14 mouse cellular contexts compared by ENCODE assay signal in genomic region chr3:85518668-85519067, GRCm38 (mm10). TPM values are rescaled to one million over a fixed set of nuclear protein-coding genes. Genes with fewer than 3 reads are reported as not detected.
A peak's percentile ranks its signal among the peaks of the same experiment; 100 is the strongest.
DNase-seq lines count a peak whose midpoint lies in the region; ATAC-seq lines count a peak whose summit lies in the region.
"Had no signal": no experiment of that assay in that cellular context is flagged by ENCODE, and none has a peak within 500 bp of the region (broad histone marks: within the 10 kb centered on the region; RNA-seq: fewer than 3 reads in every experiment).

No protein-coding gene starts in this region.

- H3K4me3 ChIP-seq in heart, embryonic 14.5 days (ENCODE audit: control insufficient read depth in 1 of 2, insufficient read depth in 1 of 2, low read depth in 1 of 2, low read length in 2 of 2) = no peak overlapping the region
- H3K4me3 ChIP-seq: liver, embryonic 13.5 days had no signal

- no peak overlapping the region for H3K9ac ChIP-seq in heart, embryonic 14.5 days (ENCODE audit: low read length)
- H3K9ac ChIP-seq: forebrain, postnatal 0 days; liver, embryonic 13.5 days had no signal

- 31% methylated on average over 8 of the region's 8 CpGs for WGBS in heart, embryonic 14.5 days

- H3K36me3 ChIP-seq in heart, embryonic 14.5 days (ENCODE audit: control insufficient read depth, insufficient read depth, low read length) = no peaks in the 10 kb centered on the region
- H3K36me3 ChIP-seq: liver, embryonic 13.5 days had no signal

- peak; percentile 33; the same call in 1 of the 2 replicates for ATAC-seq in heart, embryonic 14.5 days (ENCODE audit: insufficient number of reproducible peaks, insufficient read depth, low FRiP score, low read depth)
- ATAC-seq: forebrain, postnatal 0 days had no signal

- H3K9me3 ChIP-seq in heart, embryonic 14.5 days (ENCODE audit: control insufficient read depth, low read length) = no peaks in the 10 kb centered on the region
- H3K9me3 ChIP-seq: liver, embryonic 13.5 days had no signal

- peak overlapping the region; percentile 83 to 98 for H3K27ac ChIP-seq in heart, embryonic 14.5 days (replicated peaks in 1 of 2; ENCODE audit: control insufficient read depth in 1 of 2, insufficient read depth in 1 of 2, low read depth in 2 of 2, low read length in 2 of 2)
- H3K27ac ChIP-seq: liver, embryonic 13.5 days had no signal

- H3K4me2 ChIP-seq in heart, embryonic 14.5 days (ENCODE audit: low read length) = 0 out of 2 replicates have a peak overlapping the region, but pooled peaks have one; percentile 1
- H3K4me2 ChIP-seq: liver, embryonic 13.5 days; midbrain, embryonic 11.5 days had no signal

- no peaks in the 10 kb centered on the region for H3K27me3 ChIP-seq in heart, embryonic 14.5 days (ENCODE audit: control insufficient read depth, insufficient read depth, low read length)
- H3K27me3 ChIP-seq: CH12.LX; liver, embryonic 13.5 days had no signal

- peaks cover 29 to 40% of the 10 kb centered on the region in 2 experiments for H3K4me1 ChIP-seq in heart, embryonic 14.5 days (ENCODE audit: control insufficient read depth in 2 of 2, insufficient read depth in 2 of 2, low read length in 2 of 2)
- H3K4me1 ChIP-seq: liver, embryonic 13.5 days had no signal

- peak; percentile 19 for DNase-seq in adrenal gland, postnatal 14 days
- DNase-seq in adrenal gland, postnatal 36 days = peak; percentile 20 to 21
- DNase-seq in cerebellum, postnatal 25 days = peak; percentile 61 to 65
- no peak for DNase-seq in right cerebral cortex, postnatal 4 days
- no peak for DNase-seq in c-Kit-positive CD71-positive TER-119-positive erythroid progenitor cells, embryonic 14.5 days (ENCODE audit: low spot score)
- no peak for DNase-seq in retina, postnatal 1 day
- no peak for DNase-seq in kidney, postnatal 4 days
- DNase-seq: forebrain, postnatal 0 days; kidney, adult 18-20 months; liver, embryonic 13.5 days; lung, postnatal 10 days had no signal

RNA-seq across cellular contexts. Expression of gene Gatb, which starts 55.3 kb away (rescaled TPM):
- total RNA-seq in adrenal gland, postnatal 14 days (2021) = 35.6 and 45.1 TPM in 2 replicates
- total RNA-seq in adrenal gland, postnatal 36 days (2021) = 10 to 100 TPM; 39.2 to 50.1 TPM
- polyA plus RNA-seq in heart, embryonic 14.5 days (2014; fragmentation: Nextera tagmentation; extraction: Ambion mirVana) = 48.8 and 49.7 TPM in 2 replicates

Comparison
In these comparisons a context has a peak if more than half of its experiments do, and no peak if none do; other contexts are left out.
1. DNase-seq: peak in adrenal gland, postnatal 14 days (single experiment), adrenal gland, postnatal 36 days (2 of 2) and cerebellum, postnatal 25 days (2 of 2); none in right cerebral cortex, postnatal 4 days (single experiment), c-Kit-positive CD71-positive TER-119-positive erythroid progenitor cells, embryonic 14.5 days (single experiment), retina, postnatal 1 day (single experiment) and kidney, postnatal 4 days (0 of 2).